Mouse (Mus musculus) limb, embryonic 14.5 days (tissue): ENCODE results near the gene Tfpi. TPM values are rescaled to one million over a fixed set of nuclear protein-coding genes. Genes with fewer than 3 reads are reported as not detected.

Experiments
- ATAC-seq: fragments of 200-750 bp; cut with Nextera tagmentation; 2 replicates; pipeline ENCODE4 v1.8.0; 2017; ENCODE audit warnings: low read depth, moderate number of reproducible peaks, moderate TSS enrichment; ENCODE audit not compliant: low FRiP score
- DNase-seq: peaks from one replicate; pipeline ENCODE4 v3.0.0-alpha.2; 2015; ENCODE audit warnings: low spot score
- H3K27ac ChIP-seq: fragments of 300-500 bp; sonication (generic); replicated peaks from 2 replicates; pipeline ENCODE4 v1.5.1; 2014; ENCODE audit warnings: low read depth, mild to moderate bottlenecking, low read length, moderate library complexity, mixed read lengths
- H3K27me3 ChIP-seq: fragments of 300-500 bp; sonication (generic); 2 replicates; pipeline ENCODE4 v1.6.1; 2014; ENCODE audit warnings: low read length, mixed read lengths; ENCODE audit not compliant: control insufficient read depth, insufficient read depth
- H3K36me3 ChIP-seq: fragments of 300-500 bp; sonication (generic); 2 replicates; pipeline ENCODE4 v1.6.1; 2014; ENCODE audit warnings: mild to moderate bottlenecking, low read length, moderate library complexity, mixed read lengths; ENCODE audit not compliant: control insufficient read depth, insufficient read depth
- H3K4me1 ChIP-seq: fragments of 300-500 bp; sonication (generic); 2 replicates; pipeline ENCODE4 v1.6.1; 2014; ENCODE audit warnings: antibody characterized with exemption, low read length, mixed read lengths; ENCODE audit not compliant: control insufficient read depth, insufficient read depth
- H3K4me2 ChIP-seq: fragments of 300-500 bp; sonication (generic); replicated peaks from 2 replicates; pipeline ENCODE4 v1.6.1; 2014; ENCODE audit warnings: low read depth, mild to moderate bottlenecking, low read length, moderate library complexity; ENCODE audit not compliant: severe bottlenecking
- H3K4me3 ChIP-seq: fragments of 300-500 bp; sonication (generic); replicated peaks from 2 replicates; pipeline ENCODE4 v1.5.1; 2014; ENCODE audit warnings: low read length
- H3K9ac ChIP-seq: fragments of 300-500 bp; sonication (generic); 2 replicates; pipeline ENCODE4 v1.6.1; 2014; ENCODE audit warnings: mild to moderate bottlenecking, low read depth, low read length, moderate library complexity; ENCODE audit not compliant: severe bottlenecking
- H3K9me3 ChIP-seq: fragments of 300-500 bp; sonication (generic); 2 replicates; pipeline ENCODE4 v1.6.1; 2016; ENCODE audit warnings: low read length; ENCODE audit not compliant: control insufficient read depth
- POLR2A ChIP-seq: fragments of 200-500 bp; IDR thresholded peaks from 2 replicates; pipeline ENCODE4 v1.8.0; 2012; ENCODE audit warnings: inconsistent platforms, mild to moderate bottlenecking, moderate library complexity, borderline replicate concordance; ENCODE audit not compliant: insufficient read depth, insufficient read length; ENCODE audit errors: extremely low read depth
- WGBS: fragments of 180-500 bp; shearing (Covaris S2); extraction: QIAGEN DNeasy Blood & Tissue Kit; methylation state at CpG from one replicate; pipeline ENCODE4 v1.1.7; 2014; 5-methylcytosine and 5-hydroxymethylcytosine counted together
- polyA plus RNA-seq, 2 experiments: library from polyadenylated mRNA; depleted of rRNA in 1 of 2; stranded (reverse) in 1 of 2; unstranded in 1 of 2; fragments of >200 nt; fragmentation: Nextera tagmentation in 1 of 2; extraction: Ambion mirVana in 1 of 2; gene quantifications; 2 replicates each; pipeline versions ENCODE4 v1.2.1 to v1.2.3; 2012 to 2014

The Tfpi gene
- polyA plus RNA-seq, 2 experiments, result 28.3 to 29.6 TPM

- DNase-seq, result no peak
- no peaks in the 10 kb centered on the region for H3K36me3 ChIP-seq
- no peak for ATAC-seq
- no peaks in the 10 kb centered on the region for H3K27me3 ChIP-seq
- no peak overlapping the region for H3K9ac ChIP-seq
- no peak overlapping the region for H3K4me3 ChIP-seq
- H3K9me3 ChIP-seq, result no peaks in the 10 kb centered on the region
- TF ChIP-seq POLR2A, result no peak
- WGBS, result 68% methylated on average over 6 of the region's 6 CpGs
- H3K4me1 ChIP-seq, result 0 out of 2 replicates have a peak, but pooled peaks cover 6% of the 10 kb centered on the region
- H3K27ac ChIP-seq, result no peak overlapping the region
- no peak overlapping the region for H3K4me2 ChIP-seq
These were observed 46.7 kb upstream of the Tfpi start for GRCm38 (mm10) chr2:84523103-84523865.

- Histone ChIP-seq H3K4me2 (no peak overlapping the region), H3K36me3 (no peaks in the 10 kb centered on the region), H3K4me3 (no peak overlapping the region), H3K4me1 (0 out of 2 replicates have a peak, but pooled peaks cover 6% of the 10 kb centered on the region), H3K27me3 (no peaks in the 10 kb centered on the region), H3K27ac (0 out of 2 replicates have a peak overlapping the region, but pooled peaks have one; percentile 28), H3K9me3 (no peaks in the 10 kb centered on the region), H3K9ac (no peak overlapping the region)
- WGBS, result 60% methylated on average over 12 of the region's 12 CpGs
- ATAC-seq (no peak), DNase-seq (no peak)
- no peak for TF ChIP-seq POLR2A
These were observed 43.0 kb upstream of the Tfpi start for GRCm38 (mm10) chr2:84519514-84520067.

- no peaks in the 10 kb centered on the region for H3K9me3 ChIP-seq
- no peak overlapping the region for H3K9ac ChIP-seq
- 0 out of 2 replicates have a peak, but pooled peaks cover 6% of the 10 kb centered on the region for H3K4me1 ChIP-seq
- no peak overlapping the region for H3K4me3 ChIP-seq
- ATAC-seq, result no peak
- TF ChIP-seq POLR2A, result no peak
- H3K27me3 ChIP-seq, result no peaks in the 10 kb centered on the region
- WGBS, result 85% methylated on average over 5 of the region's 5 CpGs
- H3K36me3 ChIP-seq, result no peaks in the 10 kb centered on the region
- DNase-seq, result no peak
- H3K4me2 ChIP-seq, result no peak overlapping the region
- no peak overlapping the region for H3K27ac ChIP-seq
These were observed 42.2 kb upstream of the Tfpi start for GRCm38 (mm10) chr2:84518767-84519166.

DNA sequence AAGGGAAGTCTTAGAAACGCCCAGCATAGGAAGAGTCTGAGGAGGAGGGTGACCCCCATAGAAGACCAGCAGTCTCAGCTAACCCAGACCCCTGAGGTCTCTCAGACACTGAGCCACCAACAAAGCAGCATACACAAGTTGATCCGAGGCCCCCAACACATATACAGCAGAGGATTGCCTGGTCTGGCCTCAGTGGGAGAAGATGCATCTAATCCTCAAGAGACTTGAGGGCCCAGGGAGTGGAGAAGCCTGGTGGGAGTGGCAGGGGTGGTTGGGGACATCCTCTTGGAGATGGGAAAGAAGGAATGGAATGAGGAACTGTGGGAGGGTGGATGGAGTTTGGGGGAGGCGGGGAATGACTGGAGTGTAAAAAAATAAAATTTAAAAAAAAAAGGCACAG lies 36.7 kb upstream of the Tfpi start:
- Histone ChIP-seq H3K4me3 (no peak overlapping the region), H3K9me3 (no peaks in the 10 kb centered on the region), H3K36me3 (peaks cover 4% of the 10 kb centered on the region; the same call in 1 of the 2 replicates), H3K4me2 (no peak overlapping the region), H3K4me1 (no peaks in the 10 kb centered on the region), H3K27me3 (no peaks in the 10 kb centered on the region), H3K27ac (no peak overlapping the region), H3K9ac (no peak overlapping the region)
- ATAC-seq (no peak), DNase-seq (no peak)
- WGBS, result 89% methylated on average over 3 of the region's 3 CpGs
- no peak for TF ChIP-seq POLR2A

GRCm38 (mm10) chr2:84511508-84511907 lies 34.9 kb upstream of the Tfpi start:
- no peaks in the 10 kb centered on the region for H3K9me3 ChIP-seq
- no peak overlapping the region for H3K9ac ChIP-seq
- no peak for TF ChIP-seq POLR2A
- H3K27me3 ChIP-seq, result no peaks in the 10 kb centered on the region
- no peak overlapping the region for H3K4me2 ChIP-seq
- WGBS, result 69% methylated on average over 2 of the region's 2 CpGs
- no peak overlapping the region for H3K27ac ChIP-seq
- H3K4me1 ChIP-seq, result no peaks in the 10 kb centered on the region
- no peak overlapping the region for H3K4me3 ChIP-seq
- ATAC-seq (no peak), DNase-seq (no peak)
- H3K36me3 ChIP-seq, result peaks cover 4% of the 10 kb centered on the region; the same call in 1 of the 2 replicates
